Mouse (Mus musculus): ENCODE results near the gene Pprc1. TPM values are rescaled to one million over a fixed set of nuclear protein-coding genes. Genes with fewer than 3 reads are reported as not detected.
A peak's percentile ranks its signal among the peaks of the same experiment; 100 is the strongest.

Pprc1 gene
- polyA plus RNA-seq, 1 experiment from 2014 or later = 32.2 TPM

GRCm38 (mm10) chr19:46045696-46046311, 1.1 kb downstream of the Pprc1 start:
- peak; percentile 4; the same call in 1 of the 2 replicates for ATAC-seq (ENCODE audit: low FRiP score, low read depth)
- under 1% methylated on average over 7 of the region's 7 CpGs for WGBS
- Histone ChIP-seq H3K4me1 (peaks cover 49% of the 10 kb centered on the region), H3K4me2 (replicated peaks) (peak overlapping the region; percentile 92), H3K27ac (replicated peaks) (peak overlapping the region; percentile 98), H3K9me3 (no peaks in the 10 kb centered on the region), H3K27me3 (0 out of 2 replicates have a peak, but pooled peaks cover 5% of the 10 kb centered on the region), H3K9ac (replicated peaks) (peak overlapping the region; percentile 98), H3K36me3 (no peaks in the 10 kb centered on the region), H3K4me3 (peak overlapping the region; percentile 91)

- H3K27me3 ChIP-seq = 0 out of 2 replicates have a peak, but pooled peaks cover 5% of the 10 kb centered on the region
- peaks cover 41% of the 10 kb centered on the region for H3K4me1 ChIP-seq
- H3K36me3 ChIP-seq = no peaks in the 10 kb centered on the region
- 7% methylated on average over 10 of the region's 10 CpGs for WGBS
- 0 out of 2 replicates have a peak overlapping the region, but pooled peaks have one; percentile 10 for H3K27ac ChIP-seq (replicated peaks)
- no peak for ATAC-seq (ENCODE audit: low FRiP score, low read depth)
- H3K9me3 ChIP-seq = no peaks in the 10 kb centered on the region
- H3K4me2 ChIP-seq (replicated peaks) = 0 out of 2 replicates have a peak overlapping the region, but pooled peaks have one; percentile 92
- H3K9ac ChIP-seq (replicated peaks) = no peak overlapping the region
- H3K4me3 ChIP-seq = no peak overlapping the region
Measured at GRCm38 (mm10) chr19:46046621-46047025, 1.9 kb downstream of the Pprc1 start.

- H3K9me3 ChIP-seq = no peaks in the 10 kb centered on the region
- 62% methylated on average over 2 of the region's 2 CpGs for WGBS
- no peak overlapping the region for H3K27ac ChIP-seq (replicated peaks)
- no peaks in the 10 kb centered on the region for H3K36me3 ChIP-seq
- 0 out of 2 replicates have a peak, but pooled peaks cover 5% of the 10 kb centered on the region for H3K27me3 ChIP-seq
- H3K4me2 ChIP-seq (replicated peaks) = no peak overlapping the region
- no peak overlapping the region for H3K9ac ChIP-seq (replicated peaks)
- ATAC-seq (ENCODE audit: low FRiP score, low read depth) = no peak
- H3K4me1 ChIP-seq = peaks cover 33% of the 10 kb centered on the region
- no peak overlapping the region for H3K4me3 ChIP-seq
Measured at GRCm38 (mm10) chr19:46047426-46047825, 2.7 kb downstream of the Pprc1 start.

DNA sequence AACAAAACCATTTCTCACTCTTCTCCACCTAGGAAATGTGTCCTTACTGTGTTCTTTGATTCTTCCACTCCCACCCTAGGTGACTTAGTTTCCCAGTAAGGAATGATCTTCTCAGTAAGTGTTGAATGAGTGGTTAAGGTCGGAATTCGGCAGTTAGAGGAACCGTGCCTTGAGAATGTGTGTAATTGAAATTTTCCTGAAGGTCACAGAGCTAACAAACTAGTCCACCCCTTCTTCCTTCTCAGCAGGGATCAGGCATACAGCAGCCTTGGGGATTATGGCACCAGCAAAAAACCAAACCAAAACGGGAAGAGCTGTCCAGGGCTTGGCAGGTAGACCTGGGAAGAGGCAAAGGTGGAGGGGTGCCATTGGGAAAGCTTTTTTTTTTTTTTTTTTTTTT, 4.4 kb downstream of the Pprc1 start:
- Histone ChIP-seq H3K9ac (replicated peaks) (no peak overlapping the region), H3K4me2 (replicated peaks) (no peak overlapping the region), H3K36me3 (no peaks in the 10 kb centered on the region), H3K4me3 (no peak overlapping the region), H3K9me3 (no peaks in the 10 kb centered on the region), H3K27me3 (0 out of 2 replicates have a peak, but pooled peaks cover 5% of the 10 kb centered on the region), H3K4me1 (peaks cover 16% of the 10 kb centered on the region), H3K27ac (replicated peaks) (no peak overlapping the region)
- WGBS = 69% methylated on average over 4 of the region's 4 CpGs
- no peak for ATAC-seq (ENCODE audit: low FRiP score, low read depth)

- Histone ChIP-seq H3K27me3 (0 out of 2 replicates have a peak, but pooled peaks cover 5% of the 10 kb centered on the region), H3K9ac (replicated peaks) (no peak overlapping the region), H3K9me3 (no peaks in the 10 kb centered on the region), H3K4me1 (peaks cover 14% of the 10 kb centered on the region), H3K4me2 (replicated peaks) (no peak overlapping the region), H3K4me3 (no peak overlapping the region), H3K36me3 (no peaks in the 10 kb centered on the region), H3K27ac (replicated peaks) (no peak overlapping the region)
- 84% methylated on average over 2 of the region's 2 CpGs for WGBS
- no peak for ATAC-seq (ENCODE audit: low FRiP score, low read depth)
Measured at GRCm38 (mm10) chr19:46050462-46050861, 5.8 kb downstream of the Pprc1 start.

DNA sequence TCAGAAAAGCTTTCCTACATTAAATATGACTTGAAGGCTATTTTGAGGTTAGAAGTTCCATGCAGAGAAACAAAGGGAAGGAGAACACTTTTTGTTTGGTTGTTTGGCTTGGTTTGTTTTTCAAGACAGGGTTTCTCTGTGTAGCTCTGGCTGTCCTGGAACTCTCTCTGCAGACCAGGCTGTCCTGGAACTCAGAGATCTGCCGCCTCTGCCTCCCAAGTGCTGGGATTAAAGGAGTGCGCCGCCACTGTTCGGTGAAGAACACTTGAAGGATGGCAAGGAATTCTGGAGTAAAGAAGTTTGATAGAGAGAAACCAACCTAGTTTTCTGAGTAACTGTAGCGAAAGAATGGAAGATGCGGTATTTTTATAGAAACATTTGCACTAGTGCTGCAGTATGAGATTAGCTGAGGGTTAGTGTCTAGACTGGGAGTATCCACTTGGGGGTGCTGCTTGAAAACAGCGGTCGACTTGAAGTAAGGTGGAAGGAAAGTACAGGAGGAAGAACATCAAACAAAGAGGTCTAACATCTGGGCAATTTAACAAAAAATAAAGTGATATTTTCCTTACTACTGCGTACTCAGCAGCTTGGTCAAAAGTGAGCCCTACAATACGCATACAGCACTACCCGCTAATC, 11.2 kb downstream of the Pprc1 start:
- Histone ChIP-seq H3K4me1 (peaks cover 13% of the 10 kb centered on the region), H3K4me3 (peak overlapping the region; percentile 93), H3K9ac (replicated peaks) (no peak overlapping the region; the same call in 1 of the 2 replicates), H3K4me2 (replicated peaks) (peak overlapping the region; percentile 94), H3K27ac (replicated peaks) (peak overlapping the region; percentile 20; the same call in 1 of the 2 replicates), H3K36me3 (no peaks in the 10 kb centered on the region), H3K27me3 (no peaks in the 10 kb centered on the region), H3K9me3 (no peaks in the 10 kb centered on the region)
- ATAC-seq (ENCODE audit: low FRiP score, low read depth) = peak; percentile 67
- WGBS = 2% methylated on average over 11 of the region's 11 CpGs

GRCm38 (mm10) chr19:46056388-46056946, 11.8 kb downstream of the Pprc1 start:
- peaks cover 13% of the 10 kb centered on the region for H3K4me1 ChIP-seq
- under 1% methylated on average over 52 of the region's 52 CpGs for WGBS
- peak overlapping the region; percentile 90 for H3K27ac ChIP-seq (replicated peaks)
- 0 out of 2 replicates have a peak, but pooled peaks cover 1% of the 10 kb centered on the region for H3K36me3 ChIP-seq
- H3K4me3 ChIP-seq = peak overlapping the region; percentile 93
- peak overlapping the region; percentile 94 for H3K4me2 ChIP-seq (replicated peaks)
- H3K9me3 ChIP-seq = no peaks in the 10 kb centered on the region
- H3K27me3 ChIP-seq = no peaks in the 10 kb centered on the region
- H3K9ac ChIP-seq (replicated peaks) = peak overlapping the region; percentile 66
- peak; percentile 95 for ATAC-seq (ENCODE audit: low FRiP score, low read depth)

GRCm38 (mm10) chr19:46056947-46057607, 12.4 kb downstream of the Pprc1 start:
- ATAC-seq (ENCODE audit: low FRiP score, low read depth) = peak; percentile 75
- Histone ChIP-seq H3K9me3 (no peaks in the 10 kb centered on the region), H3K27ac (replicated peaks) (peak overlapping the region; percentile 90), H3K4me2 (replicated peaks) (peak overlapping the region; percentile 94), H3K9ac (replicated peaks) (peak overlapping the region; percentile 66), H3K4me1 (peaks cover 13% of the 10 kb centered on the region), H3K27me3 (no peaks in the 10 kb centered on the region), H3K4me3 (peak overlapping the region; percentile 93), H3K36me3 (peaks cover 7% of the 10 kb centered on the region; the same call in 1 of the 2 replicates)
- WGBS = under 1% methylated on average over 42 of the region's 42 CpGs

GRCm38 (mm10) chr19:46058466-46058865, 13.8 kb downstream of the Pprc1 start:
- no peak for ATAC-seq (ENCODE audit: low FRiP score, low read depth)
- Histone ChIP-seq H3K27ac (replicated peaks) (no peak overlapping the region), H3K36me3 (peaks cover 21% of the 10 kb centered on the region), H3K4me1 (peaks cover 13% of the 10 kb centered on the region), H3K27me3 (no peaks in the 10 kb centered on the region), H3K4me3 (no peak overlapping the region), H3K9ac (replicated peaks) (no peak overlapping the region), H3K4me2 (replicated peaks) (no peak overlapping the region; the same call in 1 of the 2 replicates), H3K9me3 (no peaks in the 10 kb centered on the region)
- WGBS = 97% methylated on average over 7 of the region's 7 CpGs

DNA sequence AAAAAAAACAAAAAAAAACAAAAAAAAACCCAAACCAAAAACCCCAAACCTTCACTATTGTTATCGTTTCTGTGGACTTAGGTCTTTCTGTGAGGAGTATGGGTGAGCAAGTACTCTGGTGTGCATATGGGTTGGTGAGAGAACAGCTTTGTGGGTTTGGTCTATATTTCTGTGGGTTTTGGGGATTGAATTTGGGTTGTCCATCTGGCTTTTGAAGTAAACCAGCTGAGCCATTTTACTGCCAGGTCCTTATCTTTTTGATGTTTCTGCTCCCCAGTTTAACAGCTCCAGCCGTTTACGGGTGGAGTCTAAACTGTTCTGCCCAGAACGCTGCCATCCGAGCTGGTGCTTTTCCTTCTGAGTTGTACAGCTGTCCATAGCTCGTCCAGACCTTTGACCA, 16.2 kb downstream of the Pprc1 start:
- 84% methylated on average over 6 of the region's 6 CpGs for WGBS
- Histone ChIP-seq H3K4me2 (replicated peaks) (no peak overlapping the region), H3K27ac (replicated peaks) (no peak overlapping the region), H3K4me3 (no peak overlapping the region), H3K36me3 (peaks cover 45% of the 10 kb centered on the region), H3K9me3 (no peaks in the 10 kb centered on the region), H3K4me1 (peaks cover 13% of the 10 kb centered on the region), H3K27me3 (no peaks in the 10 kb centered on the region), H3K9ac (replicated peaks) (no peak overlapping the region)
- ATAC-seq (ENCODE audit: low FRiP score, low read depth) = no peak

- ATAC-seq (ENCODE audit: low FRiP score, low read depth) = no peak
Measured at GRCm38 (mm10) chr19:46068054-46068453, 23.4 kb downstream of the Pprc1 start.

More at GRCm38 (mm10) chr19:46068054-46068453, 23.4 kb downstream of the Pprc1 start:
- no peaks in the 10 kb centered on the region for H3K4me1 ChIP-seq
- H3K27me3 ChIP-seq = no peaks in the 10 kb centered on the region
- H3K9ac ChIP-seq (replicated peaks) = no peak overlapping the region
- H3K27ac ChIP-seq (replicated peaks) = no peak overlapping the region
- H3K9me3 ChIP-seq = no peaks in the 10 kb centered on the region
- WGBS = 85% methylated on average over 10 of the region's 10 CpGs
- peaks cover 90% of the 10 kb centered on the region for H3K36me3 ChIP-seq
- no peak overlapping the region for H3K4me2 ChIP-seq (replicated peaks)
- H3K4me3 ChIP-seq = no peak overlapping the region

All from midbrain, embryonic 12.5 days (tissue).